Mouse (Mus musculus) liver, embryonic 11.5 days (tissue): ENCODE measurements at regions not wholly inside any gene's neighbourhood (a gene's known extent, or its start where the extent isn't known, plus 50 kb on each side); places are given as distances from the start of the nearest gene placed in this dataset.
"Not testable (repeated sequence)": the region's sequence is repeated elsewhere in the genome, so short reads cannot be mapped to it uniquely, and the experiment has no call there.

ENCODE experiments used
- ATAC-seq: fragments of 200-750 bp; cut with Nextera tagmentation; replicated peaks from 2 replicates; pipeline ENCODE4 v1.8.0; 2017; ENCODE audit warnings: moderate number of reproducible peaks, mild to moderate bottlenecking, moderate TSS enrichment, moderate library complexity; ENCODE audit not compliant: low FRiP score
- DNase-seq: peaks from one replicate; pipeline ENCODE4 v3.0.0-alpha.2; 2017; ENCODE audit warnings: low spot score
- H3K27ac ChIP-seq: fragments of 300-500 bp; sonication (generic); 2 replicates; pipeline ENCODE4 v1.5.1; 2014; ENCODE audit warnings: mild to moderate bottlenecking, low read depth, low read length, control low read depth
- H3K27me3 ChIP-seq: fragments of 300-500 bp; sonication (generic); replicated peaks from 2 replicates; pipeline ENCODE4 v1.6.1; 2014; ENCODE audit warnings: low read length, mixed read lengths; ENCODE audit not compliant: control insufficient read depth, insufficient read depth
- H3K36me3 ChIP-seq: fragments of 300-500 bp; sonication (generic); 2 replicates; pipeline ENCODE4 v1.6.1; 2014; ENCODE audit warnings: mild to moderate bottlenecking, low read length, moderate library complexity, mixed read lengths; ENCODE audit not compliant: control insufficient read depth, insufficient read depth
- H3K4me1 ChIP-seq: fragments of 300-500 bp; sonication (generic); replicated peaks from 2 replicates; pipeline ENCODE4 v1.6.1; 2014; ENCODE audit warnings: low read length, mixed read lengths; ENCODE audit not compliant: control insufficient read depth, insufficient read depth
- H3K4me2 ChIP-seq: fragments of 300-500 bp; sonication (generic); 2 replicates; pipeline ENCODE4 v1.6.1; 2014; ENCODE audit warnings: mild to moderate bottlenecking, control low read depth, moderate library complexity
- H3K4me3 ChIP-seq: fragments of 300-500 bp; sonication (generic); 2 replicates; pipeline ENCODE4 v1.5.1; 2014; ENCODE audit warnings: low read depth, low read length, control low read depth
- H3K9ac ChIP-seq: fragments of 300-500 bp; sonication (generic); 2 replicates; pipeline ENCODE4 v1.6.1; 2014; ENCODE audit warnings: low read depth, low read length, control low read depth
- H3K9me3 ChIP-seq: fragments of 300-500 bp; sonication (generic); 2 replicates; pipeline ENCODE4 v1.6.1; 2016; ENCODE audit warnings: low read length, inconsistent platforms, mixed read lengths; ENCODE audit not compliant: control insufficient read depth
- WGBS: fragments of 180-500 bp; shearing (Covaris S2); extraction: QIAGEN DNeasy Blood & Tissue Kit; methylation state at CpG from one replicate; pipeline ENCODE4 v1.1.7; 2014; 5-methylcytosine and 5-hydroxymethylcytosine counted together

DNA sequence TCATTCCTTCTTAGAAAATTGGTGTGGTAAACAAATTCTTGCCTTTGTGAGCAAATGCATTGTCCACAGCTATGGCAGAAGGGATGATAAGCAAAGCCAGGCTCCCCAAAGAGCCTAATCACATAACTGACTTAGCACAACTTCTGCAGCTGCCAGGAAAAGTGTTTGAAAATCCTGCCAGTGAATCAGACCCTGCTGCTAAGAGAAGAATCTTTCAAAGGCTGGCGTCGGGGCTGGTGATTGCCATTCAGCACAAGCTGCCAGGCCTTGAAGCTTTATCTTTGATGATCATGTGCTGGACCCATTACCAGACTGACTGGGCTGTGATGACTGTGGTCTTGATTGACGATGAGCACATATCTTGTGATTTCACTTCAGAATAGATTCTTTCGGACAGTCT lies 713.9 kb upstream of the Tex47 start:
- Histone ChIP-seq H3K4me1 (no peaks in the 10 kb centered on the region), H3K9me3 (no peaks in the 10 kb centered on the region), H3K9ac (no peak overlapping the region), H3K4me3 (no peak overlapping the region), H3K27me3 (no peaks in the 10 kb centered on the region), H3K36me3 (no peaks in the 10 kb centered on the region), H3K4me2 (no peak overlapping the region), H3K27ac (no peak overlapping the region)
- ATAC-seq (no peak), DNase-seq (no peak)
- 67% methylated on average over 4 of the region's 4 CpGs for WGBS

- not testable (repeated sequence) for H3K4me3 ChIP-seq, H3K36me3 ChIP-seq, H3K27me3 ChIP-seq, H3K9me3 ChIP-seq, ATAC-seq, H3K4me2 ChIP-seq, H3K27ac ChIP-seq, H3K9ac ChIP-seq, DNase-seq, H3K4me1 ChIP-seq
- WGBS = 71% methylated on average over 3 of the region's 3 CpGs
Observed at GRCm38 (mm10) chr5:6611151-6611550, 692.8 kb upstream of the Tex47 start.

GRCm38 (mm10) chr5:6644869-6645268 lies 659.0 kb upstream of the Tex47 start:
- Histone ChIP-seq H3K4me1 (no peaks in the 10 kb centered on the region), H3K27ac (no peak overlapping the region), H3K9me3 (no peaks in the 10 kb centered on the region), H3K36me3 (no peaks in the 10 kb centered on the region), H3K4me3 (no peak overlapping the region), H3K9ac (no peak overlapping the region), H3K4me2 (no peak overlapping the region), H3K27me3 (no peaks in the 10 kb centered on the region)
- no peak for DNase-seq
- WGBS = 73% methylated on average over 3 of the region's 3 CpGs
- ATAC-seq = no peak

DNA sequence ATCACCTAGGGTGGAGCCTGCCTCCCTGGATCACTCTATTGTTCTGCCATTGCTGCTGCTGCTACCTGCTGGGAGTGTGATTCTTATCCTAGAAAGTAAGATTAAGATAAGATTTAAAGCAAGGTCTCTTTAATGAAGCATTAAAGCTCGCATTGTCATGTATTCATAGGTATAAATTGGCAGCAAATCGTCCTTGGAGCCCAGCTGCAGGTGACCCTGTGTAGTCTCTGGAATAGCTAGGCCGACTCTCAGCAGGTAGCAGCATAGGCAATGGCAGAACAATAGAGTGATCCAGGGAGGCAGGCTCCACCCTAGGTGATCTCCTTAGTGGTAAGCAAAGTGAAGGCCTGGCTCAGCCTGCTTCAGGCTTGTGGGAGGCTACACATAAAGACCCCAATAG lies 627.7 kb upstream of the Tex47 start:
- DNase-seq, H3K27ac ChIP-seq, ATAC-seq, H3K9me3 ChIP-seq, H3K36me3 ChIP-seq, H3K27me3 ChIP-seq, H3K9ac ChIP-seq, H3K4me3 ChIP-seq, H3K4me2 ChIP-seq, H3K4me1 ChIP-seq: not testable (repeated sequence)
- WGBS = 55% methylated on average over 3 of the region's 3 CpGs

- no peak overlapping the region for H3K4me2 ChIP-seq
- no peak overlapping the region for H3K4me3 ChIP-seq
- H3K36me3 ChIP-seq = no peaks in the 10 kb centered on the region
- H3K9ac ChIP-seq = no peak overlapping the region
- no peaks in the 10 kb centered on the region for H3K9me3 ChIP-seq
- H3K4me1 ChIP-seq = no peaks in the 10 kb centered on the region
- H3K27ac ChIP-seq = no peak overlapping the region
- no peaks in the 10 kb centered on the region for H3K27me3 ChIP-seq
- no peak for ATAC-seq
- WGBS = 48% methylated on average over 4 of the region's 4 CpGs
- DNase-seq = no peak
Observed at GRCm38 (mm10) chr5:6709668-6710309, 594.1 kb upstream of the Tex47 start.

- ATAC-seq = peak; percentile 98
- WGBS = 51% methylated on average over 1 of the region's 1 CpGs
Observed at GRCm38 (mm10) chr5:6716179-6716578, 587.7 kb upstream of the Tex47 start.

GRCm38 (mm10) chr5:6716630-6717029 lies 587.3 kb upstream of the Tex47 start:
- Histone ChIP-seq H3K4me3 (no peak overlapping the region), H3K9me3 (no peaks in the 10 kb centered on the region), H3K27me3 (no peaks in the 10 kb centered on the region), H3K4me2 (no peak overlapping the region), H3K27ac (no peak overlapping the region), H3K36me3 (no peaks in the 10 kb centered on the region), H3K9ac (no peak overlapping the region), H3K4me1 (no peaks in the 10 kb centered on the region)
- no peak for DNase-seq
- ATAC-seq = no peak
- 74% methylated on average over 1 of the region's 1 CpGs for WGBS

More at GRCm38 (mm10) chr5:6716179-6716578, 587.7 kb upstream of the Tex47 start:
- no peak overlapping the region for H3K4me2 ChIP-seq
- DNase-seq = no peak
- H3K4me1 ChIP-seq = no peaks in the 10 kb centered on the region
- H3K27ac ChIP-seq = no peak overlapping the region
- no peak overlapping the region for H3K9ac ChIP-seq
- no peaks in the 10 kb centered on the region for H3K36me3 ChIP-seq
- H3K4me3 ChIP-seq = no peak overlapping the region
- no peaks in the 10 kb centered on the region for H3K27me3 ChIP-seq
- H3K9me3 ChIP-seq = no peaks in the 10 kb centered on the region
